Mouse (Mus musculus) heart, adult 2 months (tissue): Measurements from ENCODE around the gene Mpp4.

Experiments used
- CTCF ChIP-seq: fragments of 200-600 bp; IDR thresholded peaks from 2 replicates; pipeline ENCODE4 v1.8.1; 2022; ENCODE audit warnings: antibody characterized with exemption, mild to moderate bottlenecking, moderate library complexity
- EP300 ChIP-seq: fragments of 200-500 bp; IDR thresholded peaks from 2 replicates; pipeline ENCODE4 v1.6.1; 2011; ENCODE audit warnings: low read depth, low read length, control low read depth; ENCODE audit not compliant: insufficient read depth
- POLR2A ChIP-seq: fragments of 200-500 bp; IDR thresholded peaks from 2 replicates; pipeline ENCODE4 v1.6.1; 2011; ENCODE audit warnings: mild to moderate bottlenecking, low read depth, low read length, control low read depth; ENCODE audit not compliant: insufficient read depth

DNA sequence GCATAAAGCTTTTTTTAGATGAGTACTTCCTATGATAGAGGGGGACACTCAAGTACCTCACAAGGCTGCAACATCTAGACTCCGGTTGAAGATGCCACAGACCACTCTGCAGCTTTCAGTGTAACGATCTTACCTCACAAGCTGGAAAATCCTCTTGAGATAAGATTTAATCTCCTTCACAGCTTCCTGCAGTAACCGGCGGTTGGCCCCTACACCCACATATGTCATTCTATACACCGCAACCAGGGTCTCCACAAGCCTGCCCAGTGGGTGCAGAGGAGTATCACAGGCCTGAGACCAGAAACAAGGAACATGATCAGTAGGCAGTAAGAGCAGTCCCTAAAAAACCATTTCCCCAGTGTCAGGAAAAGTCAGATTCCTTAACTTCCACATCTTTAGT lies 9.8 kb upstream of the Mpp4 start:
- no peak for TF ChIP-seq CTCF
- TF ChIP-seq POLR2A, result no peak
- TF ChIP-seq EP300, result no peak
